Mouse (Mus musculus): Measurements from ENCODE around the gene Ubxn1.

Gene Ubxn1

DNA sequence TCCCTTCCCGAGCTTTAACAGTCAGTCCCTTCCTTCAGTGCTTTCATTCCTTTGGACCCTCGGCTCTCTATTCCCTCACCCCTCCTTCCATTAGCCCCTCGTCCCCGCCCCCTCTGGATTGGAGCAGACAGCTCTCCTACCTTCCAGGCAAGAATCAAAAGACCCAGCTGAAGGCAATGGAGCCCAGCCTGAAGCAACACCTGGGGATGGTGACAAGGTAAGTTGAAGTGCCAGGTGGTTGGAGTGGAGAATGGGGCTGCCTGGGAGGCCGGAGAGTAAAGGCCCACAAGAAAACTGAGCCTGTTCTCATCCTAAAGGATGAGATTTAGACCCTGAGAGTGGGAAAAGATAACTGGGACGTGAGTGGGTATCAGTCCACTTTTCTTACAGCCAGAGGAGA is 37.2 kb downstream of the Ubxn1 start:
- CTCF ChIA-PET: interaction anchor here in 1 of 4 experiments (0.6 kb wide), 1 partner anchor 38 kb away, joined by 9 read pairs; no protein-coding TSS in a partner anchor
- POLR2A ChIA-PET: interaction anchor here in 2 of 4 experiments (0.8 to 4.7 kb wide), 14 partner anchors 9 to 61 kb away, joined by 3 to 26 read pairs (median 5); partner anchors contain the start of genes 1810009A15Rik (in 2 of the 2), B3gat3 (in 2 of the 2), Gm49416 (in 2 of the 2) and Eef1g (in 1 of the 2)

DNA sequence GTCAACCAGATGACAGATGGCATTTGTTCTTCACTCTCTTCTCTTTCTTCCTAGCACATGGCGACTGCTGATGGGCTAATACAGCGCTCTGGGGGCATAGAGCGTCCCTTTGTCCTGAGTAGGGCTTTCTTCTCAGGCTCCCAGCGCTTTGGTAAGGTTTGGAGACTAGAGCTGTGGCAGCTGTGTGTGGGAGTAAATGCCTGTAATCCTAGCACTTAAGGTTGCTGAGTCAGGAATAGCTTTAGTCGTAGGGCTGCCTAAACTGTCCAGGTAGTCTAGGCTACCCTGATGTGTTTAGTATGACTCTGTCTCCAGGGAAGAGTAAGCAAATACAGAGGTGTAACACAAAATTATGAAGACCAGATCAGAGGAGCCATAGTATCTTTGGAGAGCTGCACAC is 40.5 kb downstream of the Ubxn1 start:
- CTCF ChIA-PET: interaction anchor here in 1 of 4 experiments (0.6 kb wide), 1 partner anchor 55 kb away, joined by 3 read pairs; the partner anchor contains the start of gene Eef1g
- POLR2A ChIA-PET: interaction anchor here in 3 of 4 experiments (0.6 to 4.7 kb wide), 19 partner anchors 9 to 189 kb away, joined by 3 to 26 read pairs (median 5); partner anchors contain the start of genes 1810009A15Rik (in 2 of the 3), Eef1g (in 2 of the 3), Gm49416 (in 2 of the 3) and Tut1 (in 2 of the 3)

DNA sequence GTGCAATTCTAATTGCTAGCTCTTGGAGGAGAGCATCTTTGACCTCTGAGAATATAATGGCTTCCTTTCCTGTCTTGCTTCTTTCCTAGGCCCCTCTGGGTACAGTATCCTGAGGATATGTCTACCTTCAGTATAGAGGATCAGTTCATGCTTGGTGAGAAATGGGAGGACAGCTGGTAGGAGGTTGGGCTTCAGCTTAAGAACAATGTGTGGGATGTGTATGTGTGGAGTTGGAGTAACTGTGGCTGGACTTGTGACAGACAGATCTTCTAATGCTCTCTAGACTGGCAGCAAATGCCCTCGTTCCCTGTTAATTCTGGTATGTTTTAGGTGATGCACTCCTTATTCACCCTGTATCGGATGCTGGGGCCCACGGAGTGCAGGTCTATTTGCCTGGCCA is 42.9 kb downstream of the Ubxn1 start:
- CTCF ChIA-PET: no interaction called here
- POLR2A ChIA-PET: interaction anchor here in 2 of 4 experiments (0.8 to 2.9 kb wide), 20 partner anchors 10 to 191 kb away, joined by 3 to 12 read pairs (median 4); partner anchors contain the start of genes 1810009A15Rik (in 2 of the 2), Eef1g (in 2 of the 2), Ganab (in 2 of the 2) and Gm49416 (in 2 of the 2)

DNA sequence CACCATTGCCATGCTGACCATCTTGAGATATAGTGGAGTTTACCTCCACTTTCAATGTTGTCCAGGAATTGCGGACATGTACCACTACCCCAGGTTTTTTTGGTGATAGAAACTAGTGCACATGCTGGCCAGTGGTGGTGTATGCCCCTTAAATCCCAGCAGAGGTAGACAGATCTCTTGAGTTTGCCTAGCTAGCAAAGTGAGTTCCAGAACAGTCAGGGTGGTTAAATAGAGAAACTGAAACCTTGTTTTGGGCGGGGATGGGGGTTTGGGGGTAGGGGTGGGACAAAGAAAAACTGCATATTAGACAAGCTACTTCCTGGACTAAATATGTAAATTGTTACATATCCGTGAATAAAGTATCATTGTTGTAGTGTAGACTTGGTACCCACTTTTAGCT is 47.7 kb downstream of the Ubxn1 start:
- POLR2A ChIA-PET: interaction anchor here in 3 of 4 experiments (0.8 to 16.7 kb wide), 53 partner anchors 9 to 206 kb away, joined by 3 to 191 read pairs (median 9); partner anchors contain the start of genes 1810009A15Rik (in 3 of the 3), Eef1g (in 3 of the 3), Gm49416 (in 3 of the 3) and Tmem179b (in 3 of the 3)
- CTCF ChIA-PET: interaction anchor here in 1 of 4 experiments (0.6 kb wide), 1 partner anchor 1641 kb away, joined by 3 read pairs; no protein-coding TSS in a partner anchor

DNA sequence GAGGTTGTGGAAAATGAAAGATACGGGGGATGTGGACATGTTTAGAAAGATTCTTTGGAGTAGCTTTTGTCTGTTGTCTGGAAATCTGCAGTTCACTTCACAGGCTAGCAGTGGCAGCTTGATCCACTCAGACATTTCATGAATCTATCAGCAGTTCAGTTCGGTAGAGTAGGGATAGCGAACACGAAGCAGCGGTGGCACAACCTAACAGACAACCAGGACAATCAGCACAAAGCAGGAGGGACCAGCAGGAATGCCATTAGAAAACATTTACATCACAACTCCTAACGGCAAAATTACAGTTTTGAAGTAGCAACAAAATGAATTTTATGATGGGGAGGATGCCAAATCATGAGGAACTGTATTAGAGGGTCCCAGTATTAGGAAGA is 48.4 kb downstream of the Ubxn1 start:
- CTCF ChIA-PET: interaction anchor here in 2 of 4 experiments (0.8 to 1.0 kb wide), 2 partner anchors 89 to 201 kb away, joined by 3 read pairs; no protein-coding TSS in a partner anchor
- POLR2A ChIA-PET: interaction anchor here (0.7 to 16.7 kb wide), 87 partner anchors 8 to 206 kb away, joined by 3 to 191 read pairs (median 7); partner anchors contain the start of genes 1810009A15Rik (in 4 of the 4), Gm49416 (in 4 of the 4), Eef1g (in 3 of the 4) and Ganab (in 3 of the 4)

DNA sequence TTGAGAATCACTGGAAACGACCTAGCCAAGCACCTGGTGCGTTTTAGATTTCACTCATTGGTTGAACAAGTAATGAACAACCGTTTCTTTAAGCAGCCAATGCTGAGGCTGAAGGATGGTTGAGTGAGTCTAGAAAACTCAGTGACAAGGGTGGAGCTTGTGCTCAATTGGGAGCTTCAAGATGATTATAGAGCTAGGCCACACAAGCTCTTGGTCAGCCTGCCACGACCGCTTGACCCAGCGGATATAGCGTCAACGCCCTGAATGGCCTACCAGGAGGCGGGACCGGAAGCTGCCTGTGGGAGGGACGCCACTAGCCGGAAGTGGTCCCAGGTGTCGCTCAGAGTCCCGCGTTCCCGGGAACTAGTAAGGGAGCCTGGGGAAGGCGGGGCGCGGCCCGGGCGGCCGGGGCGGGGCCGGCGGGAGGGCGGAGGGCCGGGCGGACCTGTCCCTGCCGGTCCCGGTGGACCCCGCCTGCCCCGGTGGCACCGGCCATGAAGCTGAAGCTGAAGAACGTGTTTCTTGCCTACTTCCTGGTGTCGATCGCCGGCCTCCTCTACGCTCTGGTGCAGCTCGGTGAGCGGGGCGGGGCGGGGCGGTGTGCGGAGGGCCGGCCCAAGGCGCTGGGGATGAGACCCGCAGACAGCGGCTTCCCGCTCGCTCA is 48.9 kb downstream of the Ubxn1 start, which contains the start of gene B3gat3:
B3gat3 (plus strand) TSS at position 302 of the 664 bp plus-strand sequence.
- ChIA-PET POLR2A (interaction anchor here (0.6 to 16.7 kb wide), 100 partner anchors 8 to 1438 kb away, joined by 3 to 191 read pairs (median 6); partner anchors contain the start of genes 1810009A15Rik (in 4 of the 4), Gm49416 (in 4 of the 4), Eef1g (in 3 of the 4) and Ganab (in 3 of the 4)), CTCF (interaction anchor here in 3 of 4 experiments (0.8 to 1.2 kb wide), 4 partner anchors 9 to 202 kb away, joined by 3 read pairs; partner anchors contain the start of genes Eml3 (in 1 of the 3) and Rom1 (in 1 of the 3))

DNA sequence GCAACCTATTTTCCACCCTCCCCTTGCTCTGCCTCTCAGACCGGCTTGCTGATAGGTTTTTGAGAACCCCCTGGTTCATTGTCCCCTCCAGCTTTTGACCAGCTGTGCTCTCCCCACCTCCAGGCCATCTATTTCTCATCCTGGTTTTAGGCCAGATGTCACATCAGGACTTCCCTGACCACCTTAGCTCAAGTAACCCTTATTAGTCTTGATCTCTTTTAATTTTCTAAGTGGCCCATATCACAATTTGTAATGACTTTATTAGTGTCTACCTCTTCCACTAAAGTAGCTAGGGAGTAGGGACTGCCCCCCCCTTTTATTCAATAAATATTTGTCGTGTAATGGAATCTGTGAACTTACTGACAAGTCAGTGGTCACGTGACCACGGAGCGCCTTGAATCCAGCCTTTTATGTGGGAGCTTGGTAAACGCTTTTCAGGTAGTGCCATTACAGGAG is 49.6 kb downstream of the Ubxn1 start:
- ChIA-PET POLR2A (interaction anchor here (0.6 to 16.7 kb wide), 86 partner anchors 8 to 1438 kb away, joined by 3 to 191 read pairs (median 6); partner anchors contain the start of genes 1810009A15Rik (in 4 of the 4), Gm49416 (in 4 of the 4), Eef1g (in 3 of the 4) and Eml3 (in 3 of the 4)), CTCF (interaction anchor here in 3 of 4 experiments (0.7 to 1.2 kb wide), 5 partner anchors 9 to 203 kb away, joined by 3 to 9 read pairs (median 3); partner anchors contain the start of genes Eml3 (in 1 of the 3) and Rom1 (in 1 of the 3))

DNA sequence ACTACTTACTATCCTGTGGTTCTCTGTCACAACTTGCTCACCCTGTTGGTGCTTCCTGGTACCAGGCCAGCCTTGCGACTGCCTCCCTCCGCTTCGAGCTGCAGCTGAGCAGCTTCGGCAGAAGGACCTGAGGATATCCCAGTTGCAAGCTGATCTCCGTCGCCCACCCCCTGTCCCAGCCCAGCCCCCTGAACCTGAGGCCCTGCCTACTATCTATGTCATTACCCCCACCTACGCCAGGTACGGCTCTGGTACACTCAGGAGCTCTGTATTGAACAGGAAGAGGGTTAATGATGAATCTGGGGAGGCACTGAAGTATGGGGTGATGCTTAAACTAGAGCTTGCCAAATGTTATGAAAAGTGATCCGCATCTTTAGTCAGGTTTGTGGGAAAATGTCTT is 50.4 kb downstream of the Ubxn1 start:
- ChIA-PET POLR2A (interaction anchor here (0.6 to 16.7 kb wide), 43 partner anchors 8 to 206 kb away, joined by 3 to 191 read pairs (median 8); partner anchors contain the start of genes Eef1g (in 3 of the 4), 1810009A15Rik (in 2 of the 4), Eml3 (in 2 of the 4) and Ganab (in 2 of the 4)), CTCF (interaction anchor here in 2 of 4 experiments (0.7 to 1.2 kb wide), 4 partner anchors 18 to 1288 kb away, joined by 3 to 9 read pairs (median 4); no protein-coding TSS in a partner anchor)
